Mouse (Mus musculus): ENCODE measurements around the gene Gbx1.

GRCm38 (mm10) chr5:24474025-24474722 lies 52.8 kb downstream of the Gbx1 start:
- TF ChIP-seq POLR2A (IDR thresholded peaks at IDR 0.05; ENCODE audit: extremely low read depth, insufficient read depth, low read length) (no peak), CTCF (IDR thresholded peaks at IDR 0.05; ENCODE audit: extremely low read depth, insufficient read depth, low read length) (no peak)

All from cortical plate, adult 2 months (tissue).